Mouse (Mus musculus): ENCODE measurements around the gene Prss35. TPM values are rescaled to one million over a fixed set of nuclear protein-coding genes. Genes with fewer than 3 reads are reported as not detected.

Prss35 gene
- total and polyA plus RNA-seq, 2 experiments = not detected

DNA sequence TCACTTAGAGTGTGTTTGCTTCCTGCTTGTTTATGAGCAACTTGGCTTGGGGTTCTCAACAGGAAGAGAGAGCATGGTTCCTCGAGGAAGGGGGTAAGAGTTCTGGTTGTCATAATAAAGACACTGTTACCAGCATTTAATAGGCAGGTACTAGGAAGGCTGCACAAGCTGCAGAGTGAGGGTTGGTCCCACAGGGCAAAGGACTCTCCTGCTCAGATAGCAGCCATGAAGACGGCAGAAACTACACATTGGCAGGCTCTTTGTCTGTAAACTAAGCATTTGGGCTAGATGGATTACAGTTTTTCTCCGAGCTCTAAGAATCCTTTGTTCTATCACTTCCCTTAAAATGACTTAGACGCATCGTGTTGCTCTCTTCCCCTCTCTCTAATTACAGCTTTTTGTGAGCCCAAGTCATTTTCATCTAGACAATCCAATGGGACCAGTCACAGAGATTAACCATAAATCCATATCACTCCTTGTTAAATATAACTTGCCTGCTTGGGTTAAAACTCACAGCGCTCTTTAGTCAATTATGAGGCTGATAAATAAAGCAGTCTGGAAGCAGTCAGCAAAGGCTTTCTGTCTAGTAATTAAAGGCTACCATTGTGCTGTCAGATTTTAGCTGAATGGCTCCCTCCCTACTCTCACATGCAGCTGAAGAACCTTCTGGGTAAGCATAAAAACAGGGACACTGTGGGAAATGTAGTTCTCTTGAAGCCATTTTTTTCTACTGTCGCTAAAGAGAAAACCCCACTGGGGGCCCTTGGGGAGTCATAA is 17.7 kb upstream of the Prss35 start:
- peaks cover 10% of the 10 kb centered on the region; the same call in 1 of the 2 replicates for H3K4me1 ChIP-seq (ENCODE audit: control insufficient read depth, insufficient read depth, low read length)
- H3K79me2 ChIP-seq (ENCODE audit: control insufficient read depth, insufficient read depth, low read length) = no peaks in the 10 kb centered on the region
- 80% methylated on average over 7 of the region's 7 CpGs for WGBS
- DNase-seq (ENCODE audit: extremely low read depth, low read depth, low spot score) = no peak
- no peak overlapping the region for H3K27ac ChIP-seq (replicated peaks; ENCODE audit: insufficient read depth, low read depth, low read length)
- H3K4me3 ChIP-seq (ENCODE audit: insufficient read depth, low read depth, low read length) = no peak overlapping the region
- H3K9ac ChIP-seq (ENCODE audit: low read depth, low read length) = no peak overlapping the region
- no peaks in the 10 kb centered on the region for H3K36me3 ChIP-seq (ENCODE audit: control insufficient read depth, insufficient read depth, low read length)
- TF ChIP-seq CTCF (IDR thresholded peaks at IDR 0.05; ENCODE audit: low read depth, low read length) (no peak), POLR2A (IDR thresholded peaks at IDR 0.05; ENCODE audit: extremely low read depth, insufficient read depth, low read length) (no peak)
- H3K27me3 ChIP-seq (ENCODE audit: control insufficient read depth, insufficient read depth, low read length) = no peaks in the 10 kb centered on the region

DNA sequence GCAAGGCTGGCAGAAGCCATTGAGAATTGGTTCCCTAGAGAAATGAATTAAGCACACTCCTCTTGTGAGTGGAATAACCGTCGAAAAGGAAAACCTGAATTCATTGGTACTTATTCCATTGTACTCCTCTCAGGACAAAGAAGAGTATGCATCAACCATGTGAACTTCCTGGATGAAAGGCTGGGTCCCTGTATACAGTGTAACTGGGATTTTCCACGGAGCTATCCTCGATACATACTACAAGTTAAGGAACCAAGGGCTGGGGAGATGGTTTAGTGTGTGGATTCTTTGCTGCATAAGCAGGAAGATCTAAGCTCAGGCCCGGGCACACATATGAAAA is 17.1 kb upstream of the Prss35 start:
- WGBS = 94% methylated on average over 5 of the region's 5 CpGs
- H3K27ac ChIP-seq (replicated peaks; ENCODE audit: insufficient read depth, low read depth, low read length) = no peak overlapping the region

DNA sequence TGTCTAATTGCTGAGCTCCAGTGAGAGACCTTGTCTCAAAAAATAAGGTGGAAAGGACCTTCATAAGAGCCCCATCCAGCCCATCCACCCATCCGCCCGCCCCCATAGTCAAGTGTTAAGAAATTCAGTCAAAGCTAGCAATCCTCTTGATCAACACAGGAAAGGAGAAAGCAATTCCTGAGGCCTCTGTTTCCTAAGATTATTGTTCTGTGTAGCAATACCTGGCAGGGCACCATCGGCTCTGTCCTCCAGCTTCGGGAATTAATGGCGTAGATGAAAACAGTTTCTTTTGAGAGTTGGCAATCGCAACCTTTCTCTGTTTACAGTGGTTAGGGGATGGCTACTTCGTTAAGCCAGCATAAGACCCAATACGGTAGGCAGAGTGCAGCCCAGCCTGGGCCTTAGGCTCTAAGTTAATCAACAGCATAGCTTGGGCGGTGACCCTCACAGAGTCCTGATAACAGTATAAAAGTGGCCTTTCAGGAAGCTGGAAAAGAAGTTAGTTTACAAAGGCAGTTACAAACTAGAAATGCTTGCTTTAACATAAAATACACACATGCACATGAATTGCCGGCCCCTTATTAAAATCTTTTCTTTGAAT is 15.1 kb upstream of the Prss35 start:
- DNase-seq (ENCODE audit: extremely low read depth, low read depth, low spot score) = peak; percentile 80
- H3K36me3 ChIP-seq (ENCODE audit: control insufficient read depth, insufficient read depth, low read length) = no peaks in the 10 kb centered on the region

More for the DNA sequence above, 17.1 kb upstream of the Prss35 start:
- no peaks in the 10 kb centered on the region for H3K36me3 ChIP-seq (ENCODE audit: control insufficient read depth, insufficient read depth, low read length)
- no peak for TF ChIP-seq POLR2A (IDR thresholded peaks at IDR 0.05; ENCODE audit: extremely low read depth, insufficient read depth, low read length)
- TF ChIP-seq CTCF (IDR thresholded peaks at IDR 0.05; ENCODE audit: low read depth, low read length) = no peak
- H3K4me1 ChIP-seq (ENCODE audit: control insufficient read depth, insufficient read depth, low read length) = peaks cover 8% of the 10 kb centered on the region; the same call in 1 of the 2 replicates
- no peak for DNase-seq (ENCODE audit: extremely low read depth, low read depth, low spot score)
- no peak overlapping the region for H3K4me3 ChIP-seq (ENCODE audit: insufficient read depth, low read depth, low read length)
- H3K27me3 ChIP-seq (ENCODE audit: control insufficient read depth, insufficient read depth, low read length) = no peaks in the 10 kb centered on the region
- no peak overlapping the region for H3K9ac ChIP-seq (ENCODE audit: low read depth, low read length)
- no peaks in the 10 kb centered on the region for H3K79me2 ChIP-seq (ENCODE audit: control insufficient read depth, insufficient read depth, low read length)

DNA sequence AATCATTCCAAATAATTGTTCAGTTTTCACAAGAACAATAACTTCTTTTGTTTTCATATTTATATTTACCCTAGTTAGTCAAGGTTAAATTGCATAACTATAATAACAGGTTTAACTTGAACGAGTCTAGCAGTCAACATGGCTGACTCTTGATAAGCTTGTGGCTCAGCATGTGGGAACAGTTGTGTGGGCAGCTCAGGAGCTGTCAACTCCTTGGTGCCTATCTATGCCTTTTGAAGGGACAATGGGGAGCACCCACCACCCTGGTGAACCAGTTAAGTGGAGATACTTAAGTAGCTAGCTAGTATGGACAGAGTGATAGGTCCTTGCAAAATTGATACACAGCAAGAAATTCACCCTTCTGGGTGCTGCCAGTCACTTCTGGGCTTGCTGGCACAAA is 14.4 kb upstream of the Prss35 start:
- peaks cover 7% of the 10 kb centered on the region; the same call in 1 of the 2 replicates for H3K4me1 ChIP-seq (ENCODE audit: control insufficient read depth, insufficient read depth, low read length)
- H3K27me3 ChIP-seq (ENCODE audit: control insufficient read depth, insufficient read depth, low read length) = no peaks in the 10 kb centered on the region
- H3K9ac ChIP-seq (ENCODE audit: low read depth, low read length) = no peak overlapping the region
- peak; percentile 23 for DNase-seq (ENCODE audit: extremely low read depth, low read depth, low spot score)
- H3K4me3 ChIP-seq (ENCODE audit: insufficient read depth, low read depth, low read length) = no peak overlapping the region
- H3K79me2 ChIP-seq (ENCODE audit: control insufficient read depth, insufficient read depth, low read length) = no peaks in the 10 kb centered on the region
- WGBS = 7% methylated on average over 1 of the region's 1 CpGs
- TF ChIP-seq CTCF (IDR thresholded peaks at IDR 0.05; ENCODE audit: low read depth, low read length) = no peak
- TF ChIP-seq POLR2A (IDR thresholded peaks at IDR 0.05; ENCODE audit: extremely low read depth, insufficient read depth, low read length) = no peak
- no peaks in the 10 kb centered on the region for H3K36me3 ChIP-seq (ENCODE audit: control insufficient read depth, insufficient read depth, low read length)
- H3K27ac ChIP-seq (replicated peaks; ENCODE audit: insufficient read depth, low read depth, low read length) = peak overlapping the region; percentile 46

More for the DNA sequence above, 15.1 kb upstream of the Prss35 start:
- H3K79me2 ChIP-seq (ENCODE audit: control insufficient read depth, insufficient read depth, low read length) = no peaks in the 10 kb centered on the region
- WGBS = 28% methylated on average over 10 of the region's 10 CpGs
- H3K4me1 ChIP-seq (ENCODE audit: control insufficient read depth, insufficient read depth, low read length) = peaks cover 7% of the 10 kb centered on the region; the same call in 1 of the 2 replicates
- no peaks in the 10 kb centered on the region for H3K27me3 ChIP-seq (ENCODE audit: control insufficient read depth, insufficient read depth, low read length)
- H3K9ac ChIP-seq (ENCODE audit: low read depth, low read length) = no peak overlapping the region
- H3K27ac ChIP-seq (replicated peaks; ENCODE audit: insufficient read depth, low read depth, low read length) = peak overlapping the region; percentile 58
- TF ChIP-seq POLR2A (IDR thresholded peaks at IDR 0.05; ENCODE audit: extremely low read depth, insufficient read depth, low read length) = no peak
- TF ChIP-seq CTCF (IDR thresholded peaks at IDR 0.05; ENCODE audit: low read depth, low read length) = no peak
- H3K4me3 ChIP-seq (ENCODE audit: insufficient read depth, low read depth, low read length) = no peak overlapping the region

DNA sequence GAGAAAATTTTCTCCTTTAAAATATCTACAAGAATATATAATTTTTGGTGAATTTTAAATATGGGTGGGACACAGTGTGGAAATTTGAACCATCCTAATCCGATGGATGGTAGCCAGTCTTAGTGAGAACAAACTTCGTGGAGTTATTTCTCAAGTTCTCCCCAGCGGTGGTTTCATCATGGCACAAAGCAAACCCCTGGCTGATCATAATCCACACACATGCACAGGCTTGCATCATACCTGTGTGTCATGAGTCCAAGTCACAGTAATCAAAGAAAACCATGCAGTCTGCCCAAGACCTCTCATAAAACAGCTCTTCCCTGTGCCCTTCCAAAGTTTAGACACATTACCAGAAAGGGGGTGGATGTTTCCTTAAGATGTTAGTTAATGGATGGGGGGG is 13.6 kb upstream of the Prss35 start:
- Histone ChIP-seq H3K4me3 (ENCODE audit: insufficient read depth, low read depth, low read length) (no peak overlapping the region), H3K36me3 (ENCODE audit: control insufficient read depth, insufficient read depth, low read length) (no peaks in the 10 kb centered on the region), H3K4me1 (ENCODE audit: control insufficient read depth, insufficient read depth, low read length) (peaks cover 7% of the 10 kb centered on the region; the same call in 1 of the 2 replicates), H3K27me3 (ENCODE audit: control insufficient read depth, insufficient read depth, low read length) (no peaks in the 10 kb centered on the region), H3K9ac (ENCODE audit: low read depth, low read length) (no peak overlapping the region), H3K27ac (replicated peaks; ENCODE audit: insufficient read depth, low read depth, low read length) (no peak overlapping the region), H3K79me2 (ENCODE audit: control insufficient read depth, insufficient read depth, low read length) (no peaks in the 10 kb centered on the region)
- 17% methylated on average over 3 of the region's 3 CpGs for WGBS
- TF ChIP-seq CTCF (IDR thresholded peaks at IDR 0.05; ENCODE audit: low read depth, low read length) (no peak), POLR2A (IDR thresholded peaks at IDR 0.05; ENCODE audit: extremely low read depth, insufficient read depth, low read length) (no peak)
- DNase-seq (ENCODE audit: extremely low read depth, low read depth, low spot score) = peak; percentile 93

DNA sequence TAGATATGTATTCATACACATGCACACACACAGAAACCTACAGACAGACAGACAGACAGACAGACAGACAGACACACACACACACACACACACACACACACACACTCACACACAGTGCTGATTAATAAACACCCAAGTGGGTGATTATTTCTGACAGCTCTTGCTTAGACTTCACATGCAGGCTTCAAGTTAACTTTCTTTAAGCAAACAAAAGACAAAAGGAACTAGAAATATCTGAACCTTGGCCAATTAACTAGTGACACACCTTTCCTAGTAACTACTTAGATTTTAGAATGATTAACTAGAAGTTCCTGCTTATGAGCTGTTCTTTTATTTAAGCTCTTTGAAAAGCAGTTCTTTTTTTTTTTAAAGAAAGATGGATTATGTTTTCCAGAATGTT is 9.1 kb upstream of the Prss35 start:
- TF ChIP-seq POLR2A (IDR thresholded peaks at IDR 0.05; ENCODE audit: extremely low read depth, insufficient read depth, low read length) = no peak
- TF ChIP-seq CTCF (IDR thresholded peaks at IDR 0.05; ENCODE audit: low read depth, low read length) = no peak

More for the DNA sequence above, 9.1 kb upstream of the Prss35 start:
- Histone ChIP-seq H3K9ac (ENCODE audit: low read depth, low read length) (no peak overlapping the region), H3K27me3 (ENCODE audit: control insufficient read depth, insufficient read depth, low read length) (no peaks in the 10 kb centered on the region), H3K27ac (replicated peaks; ENCODE audit: insufficient read depth, low read depth, low read length) (no peak overlapping the region), H3K36me3 (ENCODE audit: control insufficient read depth, insufficient read depth, low read length) (no peaks in the 10 kb centered on the region), H3K79me2 (ENCODE audit: control insufficient read depth, insufficient read depth, low read length) (no peaks in the 10 kb centered on the region), H3K4me1 (ENCODE audit: control insufficient read depth, insufficient read depth, low read length) (peaks cover 3% of the 10 kb centered on the region; the same call in 1 of the 2 replicates), H3K4me3 (ENCODE audit: insufficient read depth, low read depth, low read length) (no peak overlapping the region)
- DNase-seq (ENCODE audit: extremely low read depth, low read depth, low spot score) = no peak

Data from liver, adult 2 months (tissue).